Mouse (Mus musculus): ENCODE measurements around the gene 3425401B19Rik. TPM values are rescaled to one million over a fixed set of nuclear protein-coding genes. Genes with fewer than 3 reads are reported as not detected.

Gene 3425401B19Rik
- polyA plus RNA-seq (2021; fragmentation: Nextera tagmentation), result 0.03 TPM in 2 replicates
- long read RNA-seq, experiment 1, result 0 reads
- long read RNA-seq, experiment 2, result 0 reads

GRCm38 (mm10) chr14:32685124-32685826 lies at the start of gene 3425401B19Rik:
Gene 3425401B19Rik (minus strand): TSS chr14:32685293.

Other genes with a start within 250 kb of the 3425401B19Rik start
- gene Slc18a3, start 220.4 kb downstream of the 3425401B19Rik start, polyA plus RNA-seq (2021; fragmentation: Nextera tagmentation), result 0.20 and 0.38 TPM in 2 replicates
- 0.11 and 0.55 TPM in 2 replicates for gene Chat, start 219.3 kb downstream of the 3425401B19Rik start, polyA plus RNA-seq (2021; fragmentation: Nextera tagmentation)
- 1.0 and 1.5 TPM in 2 replicates for gene Ercc6, start 171.8 kb downstream of the 3425401B19Rik start, polyA plus RNA-seq (2021; fragmentation: Nextera tagmentation)
- gene Prrxl1, start 85.9 kb downstream of the 3425401B19Rik start, polyA plus RNA-seq (2021; fragmentation: Nextera tagmentation), result 0.09 TPM in 1 of 2 replicates, not detected in the other
- 0.43 and 0.48 TPM in 2 replicates for gene Tmem273, start 100.7 kb upstream of the 3425401B19Rik start, polyA plus RNA-seq (2021; fragmentation: Nextera tagmentation)
- not detected in 2 replicates for gene Fam170b, start 148.7 kb upstream of the 3425401B19Rik start, polyA plus RNA-seq (2021; fragmentation: Nextera tagmentation)
- 2.8 TPM in 2 replicates for gene Vstm4, start 171.5 kb upstream of the 3425401B19Rik start, polyA plus RNA-seq (2021; fragmentation: Nextera tagmentation)

Data from layer of hippocampus, adult 6 months (tissue).